Mouse (Mus musculus) mesoderm, embryonic 11.5 days (tissue): ENCODE data around the gene Nlrp2.

Source experiments
- DNase-seq: peaks from one replicate; pipeline ENCODE4 v3.0.0-alpha.2; 2012; ENCODE audit warnings: low read depth, low spot score

The Nlrp2 gene

DNA sequence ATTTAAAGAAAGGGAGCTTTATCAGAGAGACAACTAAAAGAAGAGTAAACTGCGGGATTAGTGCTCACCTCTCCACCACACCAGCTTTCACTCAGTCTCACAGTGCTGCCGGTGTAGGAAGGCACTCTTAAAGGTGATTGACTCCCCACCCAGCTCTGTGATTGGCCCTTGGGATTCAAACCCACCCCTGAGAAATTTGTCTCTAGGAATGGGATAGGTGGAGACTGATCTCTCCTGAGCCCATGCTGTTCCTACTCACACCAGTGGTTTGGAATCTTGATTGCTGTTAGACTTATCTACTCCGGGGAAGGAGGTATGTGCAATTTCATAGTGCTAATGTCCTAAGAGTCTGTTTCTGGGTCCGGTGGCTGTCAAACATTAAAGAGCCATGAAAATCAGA lies at the start of gene Nlrp2:
Gene Nlrp2 (minus strand): TSS at position 101 of the 400 bp plus-strand sequence.
- no peak for DNase-seq

DNA sequence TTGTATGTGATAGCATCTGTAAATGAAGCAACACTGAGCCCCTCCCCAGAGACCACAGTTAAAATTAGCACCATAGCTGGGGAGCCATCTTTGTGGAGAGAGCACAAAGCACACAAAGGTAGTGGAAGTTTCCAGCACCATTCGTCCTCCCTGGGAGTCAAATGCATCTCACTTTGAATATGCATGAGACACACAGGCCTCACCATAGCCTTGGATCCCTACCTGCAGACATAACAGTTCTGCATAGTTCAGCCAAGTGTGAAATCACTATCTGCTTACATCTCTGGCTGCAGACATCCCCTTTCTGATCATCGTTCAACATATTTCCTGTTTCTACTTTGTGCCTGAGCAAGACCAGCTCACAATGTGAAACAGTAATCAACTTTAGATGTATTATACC lies 15.9 kb upstream of the Nlrp2 start:
- no peak for DNase-seq

DNA sequence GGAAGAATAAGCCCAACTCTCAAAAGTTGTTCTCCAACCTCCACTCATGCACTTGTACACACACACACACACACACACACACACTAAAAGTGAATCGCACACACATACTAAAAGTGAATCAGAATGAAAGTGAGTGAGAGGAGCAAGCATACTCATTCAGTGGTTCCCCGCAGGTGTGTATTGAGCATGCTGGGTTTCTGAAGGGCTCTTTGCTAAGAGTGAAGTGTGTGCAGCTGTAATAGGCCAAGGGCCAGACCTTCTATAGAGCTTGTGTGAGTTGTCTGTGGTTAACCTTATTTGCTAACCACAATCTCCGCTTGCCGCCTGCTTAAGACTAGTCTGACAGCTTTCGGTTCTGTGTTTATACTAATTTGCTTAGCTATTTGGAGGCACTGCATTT lies 12.8 kb upstream of the Nlrp2 start:
- no peak for DNase-seq

DNA sequence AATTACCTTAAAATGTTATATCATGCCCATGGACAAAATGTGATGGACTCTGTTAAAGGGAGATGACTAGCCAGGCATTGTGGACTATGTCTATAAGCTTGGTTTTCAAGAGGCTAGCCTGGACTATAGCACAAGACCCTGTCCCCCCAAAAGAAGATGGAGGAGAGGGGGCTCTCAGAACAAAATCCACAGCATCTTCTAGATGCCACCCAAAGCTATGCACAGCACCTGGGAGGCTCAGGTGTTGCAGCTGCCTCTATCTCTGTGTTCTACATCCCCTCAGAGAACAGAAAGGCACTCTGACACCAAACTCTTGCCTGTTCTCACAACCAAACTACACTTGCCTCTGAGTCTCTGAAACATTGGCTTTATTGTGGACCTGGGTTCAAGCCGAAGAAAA lies 598 bp downstream of the Nlrp2 start, which contains the start of gene Gm5065:
Gene Gm5065 (plus strand): TSS at position 301 of the 400 bp plus-strand sequence.
- no peak for DNase-seq

DNA sequence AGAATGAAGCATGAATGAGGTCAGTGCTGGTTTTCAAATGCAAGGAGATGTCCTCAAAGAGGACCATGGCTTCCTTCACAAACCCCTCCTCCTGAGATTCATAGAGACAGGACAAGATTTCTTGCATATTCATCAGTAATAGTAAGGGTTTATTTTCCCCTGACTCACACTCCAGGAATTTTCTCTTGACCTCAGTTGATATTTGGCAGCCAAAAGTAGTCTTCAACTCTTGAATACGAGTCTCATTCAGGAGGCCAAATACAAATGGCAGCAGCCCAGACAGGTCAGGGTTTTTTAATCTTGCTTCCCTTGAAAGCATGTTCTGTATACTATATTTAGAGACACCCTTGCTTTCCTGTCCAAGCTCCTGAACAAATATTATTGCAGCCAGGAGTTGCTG lies 23.3 kb downstream of the Nlrp2 start:
- DNase-seq, result no peak

DNA sequence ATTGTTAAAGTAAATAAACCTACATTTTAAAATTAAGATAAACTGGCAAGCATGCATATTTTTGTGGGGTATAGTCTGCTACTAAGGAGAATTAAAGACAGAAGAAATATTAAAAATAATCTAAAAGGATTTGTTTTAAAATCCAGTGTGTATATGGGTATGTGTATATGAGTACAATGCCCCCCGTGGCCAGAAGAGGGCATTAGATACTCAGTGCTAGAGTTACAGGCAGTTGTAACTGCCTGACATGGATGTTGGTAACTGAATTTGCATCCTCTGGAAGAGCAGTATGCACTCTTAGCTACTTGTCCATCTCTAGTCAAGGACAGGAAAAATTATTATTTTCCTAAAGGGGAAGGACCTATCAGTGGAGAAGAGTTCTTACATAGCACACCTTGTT lies 62.6 kb downstream of the Nlrp2 start:
- no peak for DNase-seq

DNA sequence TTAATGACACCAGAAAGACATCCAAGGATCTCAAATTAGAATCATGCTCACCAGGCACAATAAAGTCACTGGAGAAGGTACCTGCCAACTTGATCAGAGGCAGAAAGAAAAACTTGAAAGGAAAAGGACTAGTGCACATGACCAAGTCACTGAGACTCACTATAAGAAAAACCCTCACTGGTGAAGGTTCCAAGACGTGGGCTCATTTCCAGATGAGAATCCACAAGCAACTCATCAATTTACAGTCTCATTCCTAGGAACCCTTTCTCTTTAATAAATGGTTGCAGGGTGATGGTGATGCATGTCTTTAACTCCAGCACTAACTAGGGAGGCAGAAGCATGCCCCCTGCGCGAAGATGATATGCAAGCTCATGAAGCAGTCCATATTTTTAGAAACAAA lies 87.8 kb downstream of the Nlrp2 start:
- no peak for DNase-seq
